Comparison of ENCODE assay signal across 7 mouse cellular contexts in the genomic region with DNA sequence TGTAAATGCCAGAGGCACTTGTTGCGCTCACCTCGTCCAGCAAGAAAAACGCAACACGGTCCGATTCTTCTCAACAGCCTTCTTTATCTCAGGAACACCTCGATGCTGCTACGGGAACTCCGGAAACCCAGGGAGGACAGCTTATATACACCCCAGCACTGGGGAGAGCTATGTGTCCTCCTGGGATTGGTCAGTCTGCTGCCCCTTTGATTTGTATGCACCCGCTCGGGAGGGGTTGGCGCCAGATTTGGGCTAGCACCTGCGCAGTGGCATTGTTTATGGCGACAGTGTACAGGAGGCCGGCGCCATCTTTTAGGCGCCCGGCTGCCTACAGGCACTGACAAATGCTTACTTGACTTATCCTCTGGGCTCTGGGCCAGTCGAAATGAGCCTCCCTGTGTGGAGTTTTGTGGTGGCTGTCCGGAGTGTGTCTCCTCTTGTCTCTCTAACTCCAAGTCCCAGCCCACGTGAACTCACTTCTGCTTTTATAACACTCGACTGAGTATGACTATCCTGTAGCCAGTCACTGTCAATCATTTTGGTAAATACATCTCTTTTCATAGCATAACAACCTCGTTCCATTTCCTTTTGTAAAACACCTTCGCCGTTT. TPM values are rescaled to one million over a fixed set of nuclear protein-coding genes. Genes with fewer than 3 reads are reported as not detected.
DNase-seq lines count a peak whose midpoint lies in the region; ATAC-seq lines count a peak whose summit lies in the region.
"Not testable (repeated sequence)": the region's sequence is repeated elsewhere in the genome, so short reads cannot be mapped to it uniquely, and the experiment has no call there.

No protein-coding gene starts in this region.

- DNase-seq in T-cell, adult 2 months (ENCODE audit: low spot score) = peak; percentile 99
- DNase-seq in cerebellum, adult 9-11 months = peak; percentile 44
- DNase-seq in heart, adult 11 months = peak; percentile 99
- peak; percentile 43 for DNase-seq in kidney, postnatal 10 days
- peak; percentile 77 to 90 for DNase-seq in left cerebral cortex, postnatal 14 days (ENCODE audit: low spot score in 2 of 2)
- peak; percentile 96 for DNase-seq in spleen, postnatal 36 days (ENCODE audit: low spot score in 2 of 2)

- intact Hi-C loops in left cerebral cortex, postnatal 14 days (cut with DNase I) = not testable (repeated sequence)

- peak; percentile 67 for ATAC-seq in monocyte, adult 5-6 weeks (replicated peaks; ENCODE audit: insufficient number of reproducible peaks, low FRiP score, low TSS enrichment, poor library complexity, severe bottlenecking)

RNA-seq across cellular contexts. Expression of a gene that starts 10.7 kb away (rescaled TPM):
- 1 to 10 TPM; 2.0 TPM for total RNA-seq in left cerebral cortex, postnatal 14 days (2021)
- total RNA-seq in monocyte, adult 5-6 weeks (2017) = 0.64 to 1.1 TPM in 2 of 3 replicates, not detected in the other

Comparison
In these comparisons a context has a peak if more than half of its experiments do, and no peak if none do; other contexts are left out.
1. Peak in every context shown above with its lines: DNase-seq and ATAC-seq.
2. DNase-seq: peak in every context shown above with its lines; median percentile 99 in T-cell, adult 2 months; 99 in heart, adult 11 months; 96 in spleen, postnatal 36 days; 84 in left cerebral cortex, postnatal 14 days; 44 in cerebellum, adult 9-11 months; 43 in kidney, postnatal 10 days.